Mouse (Mus musculus) heart, adult 18-20 months (tissue): ENCODE data around the gene Bfsp1. TPM values are rescaled to one million over a fixed set of nuclear protein-coding genes. Genes with fewer than 3 reads are reported as not detected.

ENCODE experiments used
- DNase-seq, 2 experiments: peaks; one replicate each; pipeline ENCODE4 v3.0.0; 2021 to 2022; ENCODE audit warnings: mixed read lengths in 1 of 2
- long read RNA-seq, 2 experiments: library from polyadenylated mRNA; stranded (forward); transcript quantifications; one replicate each; pipeline ENCODE4 v2.0.0; 2021
- total RNA-seq, 2 experiments: library from RNA; stranded (reverse); gene quantifications; 2 replicates each; pipeline ENCODE4 v1.2.3; 2021

The Bfsp1 gene
- under 1 TPM; 0.17 to 0.33 TPM for total RNA-seq
- long read RNA-seq, experiment 1, partial matches to known transcripts: 0 of 1 reads
- long read RNA-seq, experiment 1, other reads (novel, unspliced or antisense): 0 of 1 reads
- long read RNA-seq, experiment 2: 0 reads

DNA sequence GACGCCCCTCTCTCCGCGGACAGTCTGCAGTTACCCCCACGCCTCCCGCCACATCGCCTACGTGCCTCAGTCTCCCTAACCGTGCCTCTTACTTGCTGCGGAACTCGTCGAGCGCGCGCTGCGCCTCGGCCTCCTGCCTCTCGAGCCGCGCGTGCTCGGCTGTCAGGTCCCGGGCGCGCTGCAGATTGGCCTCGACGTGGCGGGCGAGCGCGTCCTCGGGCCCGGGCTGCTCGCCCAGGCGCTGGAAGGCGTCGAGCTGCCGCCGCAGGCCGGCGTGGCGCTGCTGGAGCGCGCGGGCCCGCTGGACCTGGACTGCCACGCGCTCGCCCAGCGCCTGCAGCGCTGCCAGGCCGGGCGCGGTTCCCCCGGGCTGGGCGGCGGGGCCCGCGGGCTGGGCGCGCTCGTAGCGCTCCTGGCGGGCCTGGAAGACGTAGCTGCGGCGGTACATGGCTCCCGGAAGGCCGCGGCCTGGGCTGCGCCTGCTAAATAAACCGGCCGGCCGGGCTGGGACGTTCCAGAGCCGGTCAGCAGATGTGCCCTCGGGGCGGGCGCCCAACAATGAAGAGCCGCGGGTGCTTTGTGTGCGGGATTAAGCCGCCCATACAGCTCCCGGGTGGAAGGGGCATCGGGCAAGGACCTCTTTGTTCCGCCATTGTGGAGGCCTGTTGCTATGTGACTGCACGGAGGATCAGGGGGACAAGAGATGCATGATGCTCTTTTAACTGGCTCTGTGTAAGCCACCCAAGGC, at the start of gene Bfsp1:
TSS of gene Bfsp1 (minus strand) at position 690 of the 748 bp plus-strand sequence.
- peak; percentile 57 to 59 for DNase-seq

DNA sequence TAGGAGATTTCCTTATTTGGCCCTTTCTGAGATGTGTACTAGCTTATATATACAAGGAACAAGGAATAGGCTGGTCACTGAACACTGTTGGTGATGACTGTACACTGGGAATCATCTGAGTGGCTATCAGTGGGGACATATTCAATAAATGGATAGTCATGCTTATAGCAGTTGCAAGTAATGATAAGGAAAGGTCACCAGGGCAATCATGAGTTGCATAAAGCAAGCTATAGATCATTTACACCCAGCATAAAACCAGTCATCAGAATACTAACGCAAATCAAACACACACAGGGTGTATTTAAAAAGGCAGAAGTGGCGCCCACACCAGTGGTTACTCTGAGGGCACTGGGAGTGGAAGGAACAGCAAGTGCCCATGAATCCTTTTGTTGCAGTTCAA, 49.2 kb upstream of the Bfsp1 start:
- no peak for DNase-seq

DNA sequence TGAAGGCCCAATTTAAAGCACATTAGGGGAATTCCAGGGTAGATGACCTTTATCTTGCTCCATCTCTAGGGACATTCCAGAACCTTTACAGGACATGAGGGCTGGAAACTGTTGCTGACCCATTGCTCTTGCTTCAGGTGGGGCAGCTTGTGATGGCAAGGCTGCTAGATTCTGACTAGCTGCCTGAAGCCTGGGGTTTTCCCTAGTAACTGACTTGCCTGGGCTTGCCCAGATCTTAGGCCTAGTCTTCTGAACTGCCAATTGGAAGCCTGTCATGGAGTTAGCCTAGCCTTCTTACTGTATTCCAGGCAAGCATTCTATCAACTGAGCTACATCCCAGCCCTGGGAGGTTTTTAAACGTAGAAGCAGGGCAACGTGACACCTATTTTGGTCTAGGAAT, 46.3 kb upstream of the Bfsp1 start:
- DNase-seq: no peak

DNA sequence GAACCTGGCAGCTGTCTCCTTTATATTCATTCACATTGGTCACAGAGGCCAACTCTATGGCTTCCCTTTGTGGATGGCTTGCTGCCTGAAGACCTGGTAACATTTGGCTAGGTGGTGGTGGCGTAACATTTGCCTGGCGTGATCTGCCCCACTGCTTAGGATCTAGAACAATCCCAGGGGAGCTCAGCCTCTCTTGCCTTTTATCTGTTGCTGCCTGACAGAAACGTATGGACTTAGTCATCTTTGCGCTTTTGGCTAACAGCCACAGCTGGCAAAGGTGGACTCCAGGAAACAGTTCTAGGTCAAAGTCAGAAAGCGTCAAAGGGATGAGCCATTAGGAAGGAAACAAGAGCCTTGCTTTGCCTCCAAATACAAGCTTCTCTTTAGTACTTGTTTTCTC, 41.9 kb upstream of the Bfsp1 start:
- DNase-seq: no peak

DNA sequence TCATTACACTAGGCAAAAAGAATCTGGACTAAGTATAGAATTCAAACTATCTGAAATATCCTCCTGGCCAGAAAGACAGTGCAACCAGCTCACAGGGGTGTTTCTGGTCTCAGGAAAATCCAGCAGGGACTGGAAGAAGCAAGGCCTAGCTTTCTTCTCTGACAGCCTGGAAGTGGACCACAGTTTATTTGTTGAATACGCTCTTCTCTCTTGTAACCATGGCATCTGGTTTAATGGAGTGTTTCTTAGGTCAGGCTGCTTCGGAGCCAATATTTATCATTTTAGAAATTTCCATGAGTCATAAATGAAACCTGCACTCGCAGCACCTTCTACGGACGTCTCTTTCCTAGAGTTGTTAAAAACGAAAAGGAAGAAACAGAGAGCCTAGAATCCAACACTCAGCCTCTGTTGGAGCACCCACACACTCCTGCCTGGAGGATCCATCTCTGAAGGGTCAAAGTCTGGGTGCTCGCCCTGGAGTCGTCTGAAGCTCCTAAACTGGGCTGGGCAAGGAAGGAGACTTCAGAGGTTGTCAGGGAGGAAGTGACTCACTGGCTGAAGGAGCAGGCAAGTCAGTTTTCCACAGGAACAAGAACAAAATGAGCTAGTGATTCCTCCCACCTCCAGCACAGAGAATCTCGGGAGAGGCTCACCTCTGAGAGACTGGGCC, 40.5 kb upstream of the Bfsp1 start:
- peak in 1 of 2 experiments; percentile 43 for DNase-seq

DNA sequence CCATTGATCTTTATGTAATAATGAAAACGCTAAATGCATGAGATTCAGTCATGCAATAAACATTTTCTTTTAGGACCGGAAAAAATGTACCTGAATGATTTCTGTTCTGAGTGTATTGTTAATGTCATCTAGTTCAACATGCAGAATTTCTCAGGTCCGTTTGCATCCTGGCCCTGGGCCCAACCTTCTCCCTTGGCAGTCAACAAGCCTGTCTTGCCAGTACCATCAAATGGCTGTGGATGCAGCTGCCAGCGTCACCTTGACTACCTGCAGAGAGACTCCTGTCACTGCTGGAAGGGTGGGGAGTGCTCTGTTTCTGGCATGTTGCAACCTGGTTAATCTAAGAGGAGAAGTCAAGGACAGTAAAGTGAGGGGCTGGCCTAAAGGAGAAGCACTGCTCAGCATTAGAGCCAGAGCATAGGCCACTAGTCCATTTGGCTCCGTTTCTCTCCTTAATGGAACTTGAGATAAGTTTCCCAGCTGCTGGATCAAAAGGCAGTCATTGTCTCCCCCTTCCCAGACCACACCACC, 37.9 kb upstream of the Bfsp1 start:
- DNase-seq: peak in 1 of 2 experiments; percentile 32

DNA sequence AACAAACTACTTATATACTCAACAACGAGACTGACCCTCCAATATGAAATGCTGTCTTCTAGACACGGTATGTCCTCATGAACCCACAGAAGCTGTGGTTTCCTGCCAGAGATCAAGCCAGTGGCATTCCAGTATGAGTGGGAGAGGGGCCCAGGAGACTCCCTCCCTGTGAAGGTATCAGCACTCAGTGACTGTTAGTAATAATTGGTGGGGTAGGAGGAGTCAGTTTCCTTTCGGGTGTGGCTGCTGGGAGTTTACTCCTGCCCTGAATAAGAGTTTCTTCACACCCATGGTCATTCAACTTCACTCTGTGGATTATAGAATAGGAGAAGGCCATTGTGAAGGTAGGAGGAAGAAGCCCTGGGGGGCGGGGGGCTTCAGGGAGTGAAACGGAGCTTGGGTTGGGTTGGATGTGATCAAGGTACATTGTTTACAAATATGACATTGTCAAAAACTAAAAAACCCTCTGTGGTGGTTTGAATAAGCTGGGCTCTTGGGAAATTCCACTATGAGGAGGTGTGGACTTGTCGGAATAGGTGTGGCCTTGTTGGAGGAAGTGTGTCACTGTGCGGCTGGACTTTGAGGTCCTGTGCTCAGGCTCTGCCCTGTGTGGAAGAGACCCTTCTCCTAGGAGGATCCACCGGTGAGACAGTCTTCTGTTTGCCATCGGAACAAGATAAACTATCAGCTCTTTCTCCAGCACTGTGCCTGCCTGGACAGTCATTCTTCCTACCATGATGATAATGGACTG, 36.7 kb upstream of the Bfsp1 start:
- DNase-seq: no peak

DNA sequence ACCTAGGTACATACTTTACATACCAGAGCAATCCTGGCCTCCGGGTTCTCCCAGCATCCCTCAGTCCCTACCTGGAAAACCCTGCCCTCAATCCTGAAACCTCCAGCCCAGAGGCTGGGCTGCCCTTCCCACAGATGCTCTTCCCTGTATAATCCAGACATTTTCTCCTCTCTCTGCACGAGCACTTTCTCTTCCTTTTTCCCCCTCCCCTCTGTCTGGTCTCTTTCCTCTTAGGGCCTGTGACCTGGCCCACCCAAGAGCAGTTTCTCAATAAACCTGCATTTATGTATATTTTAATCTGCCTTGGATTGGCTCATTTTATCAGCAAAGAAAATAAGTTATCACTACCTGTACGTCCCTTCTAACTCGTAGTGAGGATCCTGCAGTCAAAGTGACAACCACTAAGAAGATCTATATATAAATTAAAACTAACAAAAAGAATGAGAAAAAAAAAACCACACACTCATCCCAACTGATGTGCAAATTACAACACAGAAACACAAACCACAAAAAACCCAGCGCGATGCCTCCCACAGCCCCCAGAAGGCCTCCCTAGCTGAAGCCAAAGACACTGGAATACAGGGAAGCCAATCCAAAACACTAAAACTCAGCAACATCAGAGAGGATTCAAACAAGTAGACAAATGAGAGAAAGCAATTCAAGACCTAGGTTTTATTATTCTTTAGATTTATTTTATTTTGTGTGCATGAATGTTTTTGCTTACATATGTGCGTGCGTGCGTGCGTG, 28.5 kb upstream of the Bfsp1 start:
- DNase-seq: no peak

DNA sequence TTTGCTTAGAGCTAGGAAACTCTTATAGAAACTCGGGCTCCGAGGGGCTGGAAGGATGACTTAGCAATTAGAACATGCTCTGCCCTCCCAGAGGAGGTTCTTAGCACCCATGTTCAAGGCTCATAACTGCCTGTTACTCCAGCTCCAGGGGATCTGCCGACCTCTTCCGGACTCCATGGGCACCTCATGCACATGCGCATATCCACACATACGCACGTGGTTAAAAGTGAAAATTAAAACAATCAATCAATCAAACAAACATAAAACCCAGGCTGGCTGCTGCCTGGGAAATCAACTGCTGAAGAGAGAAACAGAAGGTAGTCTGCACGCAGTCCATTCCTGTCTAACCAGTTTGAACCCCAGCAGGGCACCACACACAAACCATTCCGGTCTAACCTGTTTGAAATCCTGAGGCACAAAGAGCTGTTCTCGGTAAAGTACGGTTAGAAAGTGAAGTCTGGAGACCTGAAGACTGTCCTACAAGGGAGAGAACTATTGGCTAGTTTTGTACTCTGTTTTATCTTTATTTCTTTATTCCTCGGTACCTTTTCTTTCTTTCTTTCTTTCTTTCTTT, 27.0 kb upstream of the Bfsp1 start:
- no peak for DNase-seq

DNA sequence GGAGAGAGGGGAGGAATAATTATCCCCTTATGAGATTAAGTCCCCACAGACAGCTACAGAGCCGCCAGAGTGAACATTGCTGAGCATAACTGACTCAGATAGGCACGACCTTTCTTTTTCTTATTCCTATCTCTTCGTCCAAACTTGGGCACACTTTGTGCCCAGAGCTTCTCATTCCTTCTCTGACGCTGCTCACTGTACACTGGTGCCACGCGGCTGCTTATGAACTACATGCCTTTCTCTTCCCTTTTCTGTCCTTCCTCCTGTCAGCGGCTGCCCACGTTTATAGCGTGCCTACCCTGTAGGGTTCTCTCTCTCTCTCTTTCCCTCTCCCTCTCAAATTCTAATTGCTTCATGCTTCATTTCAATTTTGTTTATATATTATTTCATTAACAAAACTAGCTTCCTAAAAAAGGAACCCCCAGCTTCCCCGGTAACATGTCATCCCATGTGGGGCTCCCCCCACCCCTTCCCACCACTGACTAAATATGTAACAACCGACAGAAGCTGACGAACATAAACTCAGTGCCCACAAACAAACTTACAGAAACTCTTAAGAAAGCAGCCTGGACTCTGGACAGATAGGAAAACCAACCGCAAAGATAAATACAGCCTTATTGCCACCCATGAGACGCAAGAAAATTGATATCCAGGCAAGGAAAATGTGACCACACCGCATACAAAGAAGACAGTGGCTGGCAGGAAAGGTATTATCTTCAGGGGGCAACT, 26.3 kb upstream of the Bfsp1 start:
- no peak for DNase-seq

DNA sequence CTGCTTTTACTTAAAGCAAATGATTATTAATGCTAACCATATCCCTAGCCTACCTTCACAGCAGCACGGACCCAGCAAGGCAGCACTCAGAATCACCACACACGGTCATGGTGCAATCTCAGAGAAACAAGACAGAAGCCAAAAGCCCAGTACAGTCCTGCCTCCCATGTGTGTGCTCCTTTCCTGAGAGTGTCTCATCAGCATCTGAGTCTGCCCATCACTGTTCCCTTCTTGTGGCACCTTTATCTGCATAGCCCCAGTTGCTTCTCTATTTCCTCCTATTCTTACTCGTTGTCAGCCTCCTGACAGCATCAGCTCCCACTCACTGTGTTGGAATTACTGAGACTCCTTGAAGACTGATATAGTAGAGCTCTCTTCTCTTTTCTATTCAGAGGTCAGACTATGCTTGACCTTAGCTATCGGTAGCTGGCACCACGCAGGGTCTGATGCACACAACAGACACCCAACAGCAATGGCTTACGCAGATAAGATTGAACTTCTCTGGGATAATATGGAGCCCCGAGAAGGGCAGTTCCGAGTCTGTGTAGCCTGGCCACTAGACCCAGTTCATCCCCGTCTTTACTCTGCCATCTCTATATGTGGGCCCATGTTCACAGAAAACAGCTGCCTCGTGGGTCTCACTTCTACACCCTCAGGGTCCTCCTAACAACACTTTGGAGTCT, 19.8 kb upstream of the Bfsp1 start:
- no peak for DNase-seq

DNA sequence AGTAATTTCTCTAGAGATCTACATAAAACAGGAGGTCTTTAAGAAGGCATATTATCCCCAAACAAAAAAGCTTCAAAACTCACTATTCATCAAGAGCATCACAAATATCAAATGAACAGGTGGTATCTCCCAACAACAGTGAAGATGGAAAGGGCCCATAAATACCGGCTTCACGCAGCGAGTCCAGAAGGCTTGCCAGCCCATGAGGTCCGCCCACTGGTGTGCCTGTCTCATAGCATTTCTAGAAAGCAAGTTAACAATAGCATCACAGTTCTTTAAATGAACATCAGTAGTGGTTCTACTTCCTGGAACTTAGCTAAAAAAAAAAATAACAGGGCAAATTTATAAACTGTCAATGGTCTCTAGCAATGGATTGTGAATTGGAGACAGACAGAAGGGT, 19.0 kb upstream of the Bfsp1 start:
- DNase-seq: no peak

DNA sequence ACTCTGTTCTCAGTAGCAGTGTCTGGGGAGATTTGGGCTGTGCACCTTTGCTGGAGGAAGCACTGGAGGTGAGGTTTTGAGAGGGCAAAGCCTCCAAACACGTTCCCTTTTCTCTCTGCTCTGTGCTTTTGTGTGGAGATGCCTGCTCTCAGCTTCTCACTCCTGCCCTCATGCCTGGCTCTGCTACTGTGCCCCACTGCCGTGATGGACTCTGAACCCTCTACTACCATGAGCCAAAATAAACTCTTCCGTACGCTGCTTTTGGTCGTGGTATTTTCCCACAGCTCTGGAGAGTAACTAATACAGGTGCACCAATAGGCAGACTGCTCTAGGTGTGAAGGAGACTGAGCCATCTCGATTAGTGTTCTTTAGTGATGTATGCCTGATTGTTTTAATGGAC, 16.3 kb upstream of the Bfsp1 start:
- DNase-seq: no peak

DNA sequence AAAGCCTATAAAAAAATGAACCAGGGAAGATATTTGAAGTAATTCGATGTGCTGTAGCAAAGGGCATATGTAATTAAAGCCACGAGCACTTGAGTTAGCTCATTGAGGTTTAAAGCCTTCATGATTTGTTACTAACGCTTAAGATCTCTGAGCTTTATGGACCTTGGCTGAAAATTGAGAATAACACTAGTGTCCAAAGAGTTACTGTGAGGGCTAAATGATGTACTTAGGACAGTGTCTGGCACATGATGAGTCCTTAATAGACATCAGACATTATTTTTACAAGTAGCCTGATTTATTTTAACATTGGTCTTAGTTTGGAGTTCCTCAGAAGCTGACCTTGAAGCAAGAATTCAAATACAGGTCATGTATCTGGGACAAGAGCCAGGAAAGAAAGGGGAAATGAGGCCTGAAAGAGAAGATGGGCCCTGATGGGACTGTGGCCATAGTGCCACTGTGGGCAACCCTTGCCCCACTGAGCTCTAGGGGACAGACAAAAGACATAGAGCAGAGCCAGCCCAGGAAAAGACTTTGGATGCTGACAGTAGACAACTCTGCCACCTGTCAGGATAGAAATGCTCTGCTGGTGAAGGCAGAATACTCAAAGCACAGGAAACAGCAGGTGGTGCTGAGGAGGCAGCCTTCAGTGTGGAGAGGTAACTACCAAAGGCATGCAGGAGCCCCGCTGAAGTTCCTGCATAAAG, 14.1 kb upstream of the Bfsp1 start:
- no peak for DNase-seq

DNA sequence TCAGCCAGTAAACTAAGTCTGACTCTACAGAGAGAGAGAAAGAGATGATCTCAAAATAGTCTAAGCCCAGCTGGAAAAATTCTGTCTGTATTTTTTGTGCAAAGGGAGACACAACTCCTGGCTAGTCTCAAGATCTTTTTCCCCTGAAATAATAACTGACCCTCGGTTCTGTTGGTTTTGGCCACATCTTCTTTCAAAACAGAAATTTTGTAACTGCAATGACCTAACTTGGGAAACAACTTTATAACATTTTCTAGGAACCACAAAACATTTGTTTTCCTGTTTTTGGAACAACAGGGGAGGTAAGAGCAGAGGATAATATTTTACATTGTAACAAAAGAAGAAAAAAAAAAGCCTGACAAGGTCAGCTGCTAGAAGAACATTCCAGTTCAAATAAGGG, 13.1 kb upstream of the Bfsp1 start:
- peak in 1 of 2 experiments; percentile 44 for DNase-seq

DNA sequence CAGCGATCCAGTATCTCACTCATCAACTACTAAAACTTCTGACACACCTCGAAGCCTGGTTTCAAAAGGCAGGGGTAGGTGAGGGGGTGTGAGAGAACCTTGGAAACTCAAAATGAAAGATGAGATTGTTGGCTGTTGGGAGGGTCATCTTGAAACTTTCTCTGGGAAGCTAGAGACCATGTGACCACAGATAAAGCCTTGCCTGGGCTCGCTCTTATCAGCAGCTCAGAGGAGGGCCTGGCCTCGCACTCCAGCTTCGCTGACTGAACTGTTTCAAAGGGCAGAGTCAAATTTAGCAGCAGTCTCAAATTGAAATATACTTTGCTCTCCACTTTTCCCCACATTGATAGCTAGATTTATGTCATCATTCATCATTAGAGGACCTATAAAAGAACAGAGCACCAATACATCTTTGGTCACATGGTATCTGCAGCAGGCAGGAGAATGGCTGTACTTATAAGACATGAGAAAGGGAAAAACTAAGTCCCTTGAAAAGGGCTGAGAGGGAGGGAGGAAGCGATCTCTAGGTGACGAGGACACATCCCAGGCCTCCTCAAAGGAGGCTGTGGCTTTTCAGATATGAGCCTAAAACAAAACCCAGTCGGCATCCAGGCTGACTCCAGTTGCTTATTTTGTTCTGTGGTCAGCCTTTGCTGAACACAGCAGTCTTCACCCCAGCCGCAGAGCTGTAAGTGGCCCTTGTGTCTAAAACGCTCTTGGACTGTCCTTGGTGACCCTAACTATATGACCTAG, 8.1 kb upstream of the Bfsp1 start:
- DNase-seq: peak; percentile 64 to 81

DNA sequence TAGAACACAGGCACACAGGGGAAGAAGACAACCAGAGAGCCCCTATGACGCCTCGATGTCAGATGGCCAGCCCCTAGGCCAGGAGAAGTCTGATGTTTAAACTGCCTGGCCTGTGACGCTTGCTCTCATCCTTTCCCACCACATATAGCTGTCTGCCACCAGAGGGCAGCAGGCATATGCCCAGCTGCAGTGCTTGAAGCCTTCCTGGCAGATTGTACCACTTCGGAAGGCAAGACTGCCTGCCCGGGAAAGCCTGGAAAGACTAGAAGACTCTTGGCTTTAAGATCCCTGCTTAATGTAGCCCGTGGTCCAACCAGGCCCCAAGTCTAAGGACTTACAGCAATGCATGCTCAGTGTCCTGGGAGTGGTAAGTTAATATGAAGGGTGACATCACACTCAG, 4.4 kb upstream of the Bfsp1 start:
- peak; percentile 85 to 87 for DNase-seq

DNA sequence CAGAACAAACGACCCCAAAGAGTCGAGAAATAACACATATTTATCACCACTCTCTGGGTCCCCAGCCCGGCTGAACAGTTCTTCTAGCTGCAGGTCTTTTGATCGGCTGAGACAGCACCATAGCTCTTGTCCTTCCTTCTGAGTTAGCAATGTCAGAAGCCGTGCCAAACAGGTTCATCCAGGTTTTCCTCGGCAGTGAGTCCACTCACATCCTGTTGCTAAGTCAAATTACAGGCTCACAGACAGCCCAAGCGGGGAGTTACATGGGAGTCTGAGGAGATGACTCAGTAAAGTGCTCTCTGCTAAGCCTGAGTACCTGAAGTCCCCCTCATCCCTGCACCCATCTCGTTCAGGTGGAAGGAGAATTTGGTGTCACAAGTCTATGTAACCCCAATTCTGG, 1.6 kb upstream of the Bfsp1 start:
- no peak for DNase-seq

DNA sequence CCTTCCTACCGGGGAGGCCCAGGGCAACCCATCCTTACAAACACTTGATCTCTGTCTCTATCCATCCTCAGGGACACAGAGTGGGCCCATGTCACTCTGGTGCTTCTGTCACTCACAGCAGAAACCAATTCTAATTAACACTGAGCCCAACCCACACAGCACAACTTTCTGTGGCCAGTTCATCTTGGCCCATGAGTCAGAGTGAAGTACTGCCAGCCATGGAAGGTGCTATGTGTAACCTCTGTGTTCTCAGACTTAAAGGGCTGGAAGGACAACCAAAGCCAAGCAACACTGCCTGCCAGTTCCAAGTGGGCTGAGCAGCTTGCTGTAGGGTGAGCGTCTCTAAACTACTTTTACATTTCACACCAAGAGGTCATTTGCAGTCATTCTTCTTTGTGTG, 3.8 kb downstream of the Bfsp1 start:
- DNase-seq: no peak
